Mouse (Mus musculus) G1E (cell line): Measurements from ENCODE around the gene Tmem89. TPM values are rescaled to one million over a fixed set of nuclear protein-coding genes. Genes with fewer than 3 reads are reported as not detected.

Experiments
- ATAC-seq: 2 replicates; pipeline ENCODE4 v1.8.0; 2016; ENCODE audit warnings: mild to moderate bottlenecking; ENCODE audit not compliant: insufficient number of reproducible peaks, poor library complexity, low FRiP score, severe bottlenecking; ENCODE audit errors: extremely low read depth
- DNase-seq: peaks from one replicate; pipeline ENCODE4 v3.0.0; 2012; ENCODE audit warnings: low spot score
- H3K27me3 ChIP-seq: 2 replicates; pipeline ENCODE4 v1.6.1; 2012; ENCODE audit warnings: mild to moderate bottlenecking, low read length, inconsistent platforms; ENCODE audit not compliant: insufficient read depth
- H3K36me3 ChIP-seq: replicated peaks from 2 replicates; pipeline ENCODE3; 2012; ENCODE audit warnings: mild to moderate bottlenecking, inconsistent platforms
- H3K4me1 ChIP-seq: 2 replicates; pipeline ENCODE4 v1.6.1; 2012; ENCODE audit warnings: low read depth, low read length, inconsistent platforms, mixed read lengths; ENCODE audit not compliant: insufficient read depth
- H3K4me3 ChIP-seq: 2 replicates; pipeline ENCODE4 v1.5.1; 2012; ENCODE audit warnings: low read depth, mild to moderate bottlenecking, inconsistent platforms, low read length, moderate library complexity, mixed read lengths
- H3K9me3 ChIP-seq: replicated peaks from 2 replicates; pipeline ENCODE4 v1.6.1; 2012; ENCODE audit warnings: inconsistent platforms
- CTCF ChIP-seq: IDR thresholded peaks from 2 replicates; pipeline ENCODE4 v1.5.1; 2012; ENCODE audit warnings: low read depth, low read length, inconsistent platforms, mixed read lengths
- GATA1 ChIP-seq: IDR thresholded peaks from 2 replicates; pipeline ENCODE4 v1.6.1; 2012; ENCODE audit warnings: borderline replicate concordance, low read length, inconsistent platforms, mixed read lengths
- GATA2 ChIP-seq: IDR thresholded peaks from 2 replicates; pipeline ENCODE4 v1.6.1; 2012; ENCODE audit warnings: low read depth, low read length, inconsistent platforms, borderline replicate concordance
- POLR2AphosphoS5 ChIP-seq: IDR thresholded peaks from 2 replicates; pipeline ENCODE4 v1.6.1; 2012; ENCODE audit warnings: low read depth, low read length, inconsistent platforms; ENCODE audit not compliant: insufficient replicate concordance
- TAL1 ChIP-seq: conservative IDR thresholded peaks from 2 replicates; pipeline ENCODE4 v1.6.1; 2012; ENCODE audit warnings: low read depth, low read length, inconsistent platforms, mixed read lengths
- polyA plus RNA-seq: library from polyadenylated mRNA; stranded (reverse); fragments of >175 nt; gene quantifications from 2 replicates; pipeline ENCODE4 v1.2.3, GENCODE M21; 2012
- total RNA-seq, 2 experiments: library from RNA; stranded (forward) in 1 of 2; stranded (reverse) in 1 of 2; fragments of 200-1000 nt in 1 of 2; fragments of >200 nt in 1 of 2; fragmentation: Nextera tagmentation in 1 of 2; gene quantifications; 2 replicates each; pipeline ENCODE4 v1.2.3; 2014 to 2017

Gene Tmem89
- not detected in 2 replicates for total RNA-seq (2014; fragmentation: Nextera tagmentation)
- not detected in 2 replicates for total RNA-seq (2017)
- not detected in 2 replicates for polyA plus RNA-seq

DNA sequence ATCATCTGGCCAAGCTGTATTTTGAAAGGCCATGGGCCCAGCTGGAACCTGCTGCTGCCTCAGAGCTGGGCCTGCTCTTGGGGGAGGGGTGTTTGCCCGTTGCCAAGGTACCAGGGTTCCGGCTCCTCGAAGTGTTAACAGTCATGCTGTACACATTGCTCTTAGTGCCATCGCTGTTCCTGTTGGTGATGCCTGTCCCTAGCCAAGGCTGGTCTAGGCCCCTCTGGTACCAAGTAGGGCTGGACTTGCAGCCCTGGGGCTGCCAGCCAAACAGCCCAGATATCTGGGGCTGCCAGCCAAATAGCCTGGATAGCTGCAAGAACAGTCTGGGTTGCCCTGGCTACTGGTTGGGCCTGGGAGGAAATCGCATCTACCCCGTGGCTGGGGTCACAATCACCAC lies at the start of gene Tmem89:
Gene Tmem89 (plus strand): TSS at position 129 of the 400 bp plus-strand sequence.
- ATAC-seq, result no peak
- Histone ChIP-seq H3K4me1 (no peaks in the 10 kb centered on the region), H3K4me3 (no peak within 1 kb of the TSS)

DNA sequence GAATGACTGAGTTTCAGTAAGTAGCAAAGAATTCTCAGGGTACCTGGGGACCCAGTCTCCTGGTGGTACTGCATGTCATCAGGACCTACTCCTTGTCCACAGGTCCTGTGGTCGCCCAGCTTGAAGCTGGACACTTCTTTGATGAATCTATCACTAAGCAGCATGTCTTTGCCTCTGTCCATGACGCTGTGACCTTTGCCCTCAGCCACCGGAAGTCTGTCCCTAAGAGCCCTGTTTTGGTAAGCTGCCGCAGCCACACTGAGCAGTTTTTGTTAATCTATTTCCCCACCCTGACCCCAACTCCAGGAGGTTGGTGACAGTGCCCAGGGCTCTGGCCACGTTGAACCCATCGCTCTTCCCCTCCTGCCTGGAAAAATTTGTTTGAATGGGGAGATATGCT lies 2.1 kb upstream of the Tmem89 start:
- H3K36me3 ChIP-seq, result no peaks in the 10 kb centered on the region
- peaks cover 14% of the 10 kb centered on the region for H3K27me3 ChIP-seq
- H3K4me1 ChIP-seq, result no peaks in the 10 kb centered on the region
- TF ChIP-seq GATA1 (no peak), TAL1 (no peak), GATA2 (no peak), POLR2AphosphoS5 (no peak), CTCF (no peak)
- no peak for DNase-seq
- H3K9me3 ChIP-seq, result no peaks in the 10 kb centered on the region
- H3K4me3 ChIP-seq, result no peak overlapping the region
- ATAC-seq, result no peak

More for the DNA sequence above, at the start of gene Tmem89:
- no peaks in the 10 kb centered on the region for H3K36me3 ChIP-seq
- H3K27me3 ChIP-seq, result peaks cover 20% of the 10 kb centered on the region
- TF ChIP-seq GATA1 (no peak), CTCF (no peak), TAL1 (no peak), GATA2 (no peak), POLR2AphosphoS5 (no peak)
- DNase-seq, result no peak
- no peaks in the 10 kb centered on the region for H3K9me3 ChIP-seq

DNA sequence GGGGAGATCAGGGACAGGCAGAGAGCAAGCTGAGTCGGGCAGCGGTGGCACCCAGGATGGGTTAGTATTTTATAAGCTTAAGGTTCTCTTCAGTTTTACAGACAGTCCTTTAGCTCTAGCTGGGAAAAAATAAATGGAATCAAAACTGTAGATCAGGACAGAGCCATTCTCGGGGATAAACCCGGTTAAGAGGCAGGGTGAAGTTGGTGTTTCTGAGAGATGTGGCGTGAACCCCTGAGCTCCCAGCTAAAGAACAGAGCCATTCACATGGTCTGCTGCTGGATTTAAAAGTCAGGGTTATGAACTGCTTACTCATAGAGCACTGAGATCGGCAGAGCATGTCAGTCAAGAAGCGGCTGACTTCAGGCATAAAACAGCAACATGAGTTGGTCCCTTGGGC lies 1.3 kb upstream of the Tmem89 start:
- no peaks in the 10 kb centered on the region for H3K4me1 ChIP-seq

DNA sequence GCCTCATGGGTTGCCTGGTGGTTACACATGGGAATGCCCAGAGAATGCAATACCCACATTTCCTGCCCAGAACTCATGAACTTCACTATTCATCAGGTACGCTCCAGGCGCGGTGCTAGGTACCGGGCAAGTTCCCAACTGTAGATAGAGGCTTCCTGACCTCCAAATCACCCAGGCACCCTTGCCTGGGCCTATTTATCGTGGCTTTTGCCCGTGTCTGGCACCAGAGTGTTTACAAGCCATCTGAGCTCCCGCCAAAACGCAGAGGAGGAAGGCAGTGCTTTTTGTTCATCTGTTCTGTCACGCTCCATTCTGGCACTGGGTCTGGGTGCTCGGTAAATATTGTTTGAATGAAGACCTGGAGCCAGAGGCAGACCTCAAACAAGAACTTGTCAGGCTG lies 798 bp upstream of the Tmem89 start:
- H3K4me3 ChIP-seq, result no peak overlapping the region
- H3K4me1 ChIP-seq, result no peaks in the 10 kb centered on the region
- no peaks in the 10 kb centered on the region for H3K36me3 ChIP-seq
- H3K9me3 ChIP-seq, result no peaks in the 10 kb centered on the region
- TF ChIP-seq GATA2, result no peak
- no peak for TF ChIP-seq CTCF
- TF ChIP-seq POLR2AphosphoS5, result no peak
- TF ChIP-seq TAL1, result no peak
- no peak for TF ChIP-seq GATA1
- no peak for DNase-seq
- no peak for ATAC-seq
- peaks cover 20% of the 10 kb centered on the region for H3K27me3 ChIP-seq

More for the DNA sequence above, 1.3 kb upstream of the Tmem89 start:
- peaks cover 20% of the 10 kb centered on the region for H3K27me3 ChIP-seq
- ATAC-seq, result no peak
- DNase-seq, result no peak
- no peak overlapping the region for H3K4me3 ChIP-seq
- TF ChIP-seq GATA1, result no peak
- TF ChIP-seq CTCF, result no peak
- TF ChIP-seq GATA2, result no peak
- TF ChIP-seq TAL1, result no peak
- TF ChIP-seq POLR2AphosphoS5, result no peak
- no peaks in the 10 kb centered on the region for H3K36me3 ChIP-seq
- H3K9me3 ChIP-seq, result no peaks in the 10 kb centered on the region

DNA sequence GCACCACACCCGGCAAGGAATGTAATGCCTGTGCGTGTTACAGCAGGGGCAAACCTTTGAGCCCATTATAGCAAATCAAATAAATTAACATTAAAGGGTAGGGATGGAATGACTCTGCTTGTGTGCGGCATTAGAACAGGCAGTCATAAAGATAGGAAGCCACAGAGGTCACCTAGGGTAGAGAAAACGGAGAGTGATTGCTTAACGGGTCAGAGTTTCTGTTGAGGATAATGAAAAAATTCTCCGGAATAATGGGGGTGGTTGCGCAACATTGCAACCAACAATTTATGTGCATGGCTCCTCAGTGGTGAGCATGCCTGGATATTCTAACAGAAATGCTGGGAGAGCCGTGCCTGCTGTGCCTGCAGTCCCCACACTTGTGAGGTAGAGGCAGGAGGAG lies 11.5 kb downstream of the Tmem89 start:
- no peak for TF ChIP-seq POLR2AphosphoS5
- no peak for TF ChIP-seq GATA2
- no peak for TF ChIP-seq TAL1
- TF ChIP-seq GATA1, result no peak
- no peak for TF ChIP-seq CTCF
- Histone ChIP-seq H3K36me3 (no peaks in the 10 kb centered on the region), H3K27me3 (peaks cover 31% of the 10 kb centered on the region), H3K9me3 (no peaks in the 10 kb centered on the region), H3K4me1 (no peaks in the 10 kb centered on the region), H3K4me3 (no peak overlapping the region)
- DNase-seq (no peak), ATAC-seq (no peak)

DNA sequence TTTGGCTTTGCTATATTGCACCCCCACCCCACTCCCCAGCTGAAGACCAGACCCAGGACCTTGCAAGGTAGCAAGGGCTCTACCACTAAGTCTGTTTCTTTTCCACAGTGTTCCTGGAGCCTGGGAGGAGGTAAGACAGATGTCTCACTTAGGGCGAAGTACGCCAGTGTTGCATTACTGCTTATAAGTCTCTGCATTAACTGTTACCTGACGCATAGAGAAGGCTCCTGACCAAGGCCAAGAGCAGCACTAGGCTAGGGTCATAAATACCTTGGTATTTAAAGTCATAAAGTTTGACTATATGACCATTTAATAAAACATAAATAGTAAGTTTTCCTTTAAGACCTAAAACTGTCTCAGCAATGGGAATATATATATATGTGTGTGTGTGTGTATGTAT lies 14.0 kb downstream of the Tmem89 start:
- Histone ChIP-seq H3K27me3 (peaks cover 26% of the 10 kb centered on the region), H3K4me1 (no peaks in the 10 kb centered on the region), H3K4me3 (no peak overlapping the region), H3K9me3 (no peaks in the 10 kb centered on the region), H3K36me3 (no peaks in the 10 kb centered on the region)
- DNase-seq (no peak), ATAC-seq (no peak)
- TF ChIP-seq TAL1, result no peak
- no peak for TF ChIP-seq CTCF
- TF ChIP-seq GATA1, result no peak
- TF ChIP-seq POLR2AphosphoS5, result no peak
- no peak for TF ChIP-seq GATA2

DNA sequence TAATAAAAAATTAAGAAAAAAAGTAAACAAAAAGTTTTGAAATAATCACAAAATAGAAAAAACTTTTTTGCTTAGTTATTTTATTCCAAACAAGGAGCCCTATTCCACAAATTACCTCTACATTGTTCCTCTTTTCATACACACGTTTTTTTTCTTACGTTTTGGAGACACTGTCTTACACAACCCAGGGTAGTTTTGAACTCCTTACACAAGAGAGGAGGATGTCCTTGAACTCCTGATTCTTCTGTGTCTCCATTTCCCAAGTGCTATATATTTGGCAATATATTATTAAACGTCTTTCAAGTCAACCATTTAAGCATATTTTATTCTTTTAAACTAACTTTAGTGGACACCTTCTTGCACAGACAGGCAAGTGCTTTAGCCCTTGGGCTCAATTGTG lies 21.6 kb downstream of the Tmem89 start:
- H3K9me3 ChIP-seq, result no peaks in the 10 kb centered on the region
- DNase-seq (no peak), ATAC-seq (no peak)
- H3K4me1 ChIP-seq, result peaks cover 27% of the 10 kb centered on the region
- H3K4me3 ChIP-seq, result peak overlapping the region; percentile 100; the same call in 1 of the 2 replicates
- no peaks in the 10 kb centered on the region for H3K27me3 ChIP-seq
- TF ChIP-seq GATA2 (no peak), TAL1 (no peak), POLR2AphosphoS5 (no peak), CTCF (no peak), GATA1 (no peak)
- H3K36me3 ChIP-seq, result peaks cover 30% of the 10 kb centered on the region
